Mouse (Mus musculus) spleen, postnatal 10 days (tissue): ENCODE results near the gene Luzp4.
"Not testable (repeated sequence)": the region's sequence is repeated elsewhere in the genome, so short reads cannot be mapped to it uniquely, and the experiment has no call there.

Source experiments
- DNase-seq, 2 experiments: peaks; one replicate each; pipeline ENCODE4 v3.0.0; 2021 to 2022; ENCODE audit warnings: low spot score in 2 of 2

Gene Luzp4

DNA sequence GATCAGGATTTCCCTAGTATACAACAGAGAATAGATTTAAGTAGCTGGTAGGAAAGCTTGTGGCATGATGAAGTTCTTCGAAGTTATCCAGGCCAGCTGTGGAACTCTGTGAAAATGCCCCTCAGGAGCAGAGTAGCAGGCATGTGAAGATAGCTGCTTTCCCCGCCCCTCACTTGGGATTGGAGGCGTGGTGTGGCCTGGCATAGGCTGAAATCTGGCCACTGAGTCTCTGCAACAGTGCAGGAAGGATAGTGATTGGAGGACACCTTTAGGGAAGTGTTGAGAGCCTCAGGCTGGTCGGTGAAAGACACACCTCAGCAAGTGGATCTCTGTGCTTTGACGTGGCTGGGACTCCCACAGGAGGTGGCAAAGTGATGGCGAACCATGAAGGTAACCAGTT lies at the start of gene Luzp4:
Gene Luzp4 (plus strand): TSS at position 301 of the 400 bp plus-strand sequence.
- not testable (repeated sequence) for DNase-seq

DNA sequence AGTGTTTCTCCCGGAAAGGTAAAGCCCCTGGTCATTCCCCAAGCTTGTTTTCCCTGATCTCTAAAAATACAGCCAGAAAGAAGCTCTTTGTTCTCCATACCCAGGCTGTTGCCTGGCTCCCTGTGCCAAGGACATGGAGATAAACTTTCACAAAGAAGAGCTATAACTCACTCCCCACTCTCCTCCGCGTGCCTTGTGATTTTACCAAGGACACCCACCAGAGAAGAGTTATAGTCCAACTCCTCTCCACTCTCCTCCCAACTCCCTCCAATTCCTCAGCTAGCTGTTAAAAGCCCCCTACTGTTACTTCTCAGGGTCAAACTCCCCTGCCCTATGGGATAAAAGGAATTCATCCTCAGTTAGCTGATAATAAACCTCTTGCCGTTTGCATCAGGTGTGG lies 15.6 kb upstream of the Luzp4 start:
- DNase-seq: not testable (repeated sequence)
